Mouse (Mus musculus): Measurements from ENCODE around the gene Col4a1.
A peak's percentile ranks its signal among the peaks of the same experiment; 100 is the strongest.

Col4a1 gene

GRCm38 (mm10) chr8:11312349-11313175, at the start of gene Col4a1, which contains the start of gene Col4a2:
Gene Col4a1 (minus strand): TSS chr8:11312826.
Gene Col4a2 (plus strand): TSS chr8:11312805.
- peak; percentile 88 for DNase-seq

GRCm38 (mm10) chr8:11361546-11362277, 49.1 kb upstream of the Col4a1 start:
- no peak for DNase-seq

- DNase-seq: no peak
Observed at GRCm38 (mm10) chr8:11359846-11360245, 47.2 kb upstream of the Col4a1 start.

- no peak for DNase-seq
Observed at GRCm38 (mm10) chr8:11357921-11358436, 45.4 kb upstream of the Col4a1 start.

GRCm38 (mm10) chr8:11356776-11357175, 44.1 kb upstream of the Col4a1 start:
- DNase-seq: no peak

- DNase-seq: no peak
Observed at GRCm38 (mm10) chr8:11355900-11356299, 43.3 kb upstream of the Col4a1 start.

GRCm38 (mm10) chr8:11354800-11355451, 42.3 kb upstream of the Col4a1 start:
- no peak for DNase-seq

GRCm38 (mm10) chr8:11352514-11352913, 39.9 kb upstream of the Col4a1 start:
- DNase-seq: peak; percentile 42

GRCm38 (mm10) chr8:11351355-11351754, 38.7 kb upstream of the Col4a1 start:
- DNase-seq: no peak

GRCm38 (mm10) chr8:11348622-11349021, 36.0 kb upstream of the Col4a1 start:
- no peak for DNase-seq

GRCm38 (mm10) chr8:11347699-11348098, 35.1 kb upstream of the Col4a1 start:
- DNase-seq: no peak

GRCm38 (mm10) chr8:11346225-11346624, 33.6 kb upstream of the Col4a1 start:
- DNase-seq: no peak

- DNase-seq: no peak
Observed at GRCm38 (mm10) chr8:11344459-11344858, 31.8 kb upstream of the Col4a1 start.

GRCm38 (mm10) chr8:11341111-11341566, 28.5 kb upstream of the Col4a1 start:
- no peak for DNase-seq

- DNase-seq: no peak
Observed at GRCm38 (mm10) chr8:11340310-11341110, 27.9 kb upstream of the Col4a1 start.

GRCm38 (mm10) chr8:11338507-11338906, 25.9 kb upstream of the Col4a1 start:
- no peak for DNase-seq

- DNase-seq: no peak
Observed at GRCm38 (mm10) chr8:11337642-11338041, 25.0 kb upstream of the Col4a1 start.

- no peak for DNase-seq
Observed at GRCm38 (mm10) chr8:11336346-11336745, 23.7 kb upstream of the Col4a1 start.

GRCm38 (mm10) chr8:11335238-11335637, 22.6 kb upstream of the Col4a1 start:
- DNase-seq: no peak

GRCm38 (mm10) chr8:11334493-11334892, 21.9 kb upstream of the Col4a1 start:
- DNase-seq: no peak

- DNase-seq: no peak
Observed at GRCm38 (mm10) chr8:11333746-11334145, 21.1 kb upstream of the Col4a1 start.

GRCm38 (mm10) chr8:11331561-11331960, 18.9 kb upstream of the Col4a1 start:
- no peak for DNase-seq
